Mouse (Mus musculus): Measurements from ENCODE around the gene Cwc27. TPM values are rescaled to one million over a fixed set of nuclear protein-coding genes. Genes with fewer than 3 reads are reported as not detected.
A peak's percentile ranks its signal among the peaks of the same experiment; 100 is the strongest.

The Cwc27 gene
- total RNA-seq, 1 experiment from 2014 or later: 50.9 TPM

DNA sequence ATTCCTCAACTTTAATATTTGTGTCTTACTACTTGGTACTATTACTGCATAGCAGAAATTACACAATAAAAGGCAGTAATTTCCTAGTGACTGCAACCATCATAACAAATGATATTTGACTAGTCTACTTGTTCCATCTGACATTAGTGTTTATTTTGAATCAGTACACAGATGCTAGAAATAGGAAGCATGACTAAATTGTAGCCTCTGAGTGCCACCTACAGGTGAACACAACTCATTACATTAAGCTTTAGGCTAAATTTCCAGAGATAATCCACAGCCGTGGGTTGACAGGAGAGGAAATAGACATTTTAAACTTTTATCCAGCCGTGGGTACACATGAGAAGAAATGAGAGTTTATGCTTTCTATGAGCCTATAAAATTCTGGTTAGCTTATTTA, 27.3 kb downstream of the Cwc27 start:
- ATAC-seq (replicated peaks; ENCODE audit: low read depth, poor library complexity, severe bottlenecking): peak; percentile 98

DNA sequence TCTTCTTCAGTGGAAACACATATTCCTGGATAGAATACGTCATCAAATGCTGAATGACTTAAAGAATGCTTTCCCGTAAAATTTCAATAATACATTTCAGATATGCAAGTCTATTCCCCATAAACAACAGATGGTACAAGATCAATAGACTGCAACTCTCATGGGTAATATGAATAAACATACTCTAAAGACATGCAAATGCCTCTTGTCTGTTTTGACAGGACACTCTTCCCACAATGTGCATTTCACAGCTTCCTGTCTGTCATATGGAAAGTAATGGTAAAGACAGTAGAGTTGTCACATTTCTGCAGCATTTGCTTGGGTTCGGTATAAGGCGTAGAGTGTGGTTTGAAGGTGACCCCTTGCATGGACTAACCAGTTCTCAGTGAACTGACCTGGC, 29.7 kb downstream of the Cwc27 start:
- ATAC-seq (replicated peaks; ENCODE audit: low read depth, poor library complexity, severe bottlenecking): no peak

DNA sequence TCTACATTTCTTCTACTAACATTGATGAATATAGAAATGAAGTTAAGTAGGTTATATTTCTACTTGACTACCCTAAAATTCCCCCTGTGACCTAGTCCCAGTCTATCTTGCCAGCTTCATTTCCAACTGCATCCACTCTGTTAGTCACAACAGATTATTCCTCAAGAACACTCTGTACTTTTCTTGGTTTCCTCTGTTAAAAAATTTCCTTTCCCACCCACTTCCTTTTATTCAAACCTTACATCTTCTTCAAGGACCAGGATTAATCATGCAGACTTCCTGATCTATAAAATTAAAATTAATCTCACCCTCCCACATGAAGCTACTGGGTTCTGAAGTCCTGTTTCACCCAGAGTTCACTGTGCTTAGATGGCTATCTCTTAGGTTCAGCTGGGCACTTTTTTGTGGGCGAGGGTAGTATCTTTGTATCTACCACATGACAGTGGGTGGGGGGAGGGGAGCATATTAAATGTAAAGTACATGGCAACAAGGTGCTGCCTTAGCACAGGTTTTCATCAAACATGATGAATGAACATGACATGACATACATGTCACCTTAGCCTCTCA, 37.8 kb downstream of the Cwc27 start:
- no peak for ATAC-seq (replicated peaks; ENCODE audit: low read depth, poor library complexity, severe bottlenecking)

DNA sequence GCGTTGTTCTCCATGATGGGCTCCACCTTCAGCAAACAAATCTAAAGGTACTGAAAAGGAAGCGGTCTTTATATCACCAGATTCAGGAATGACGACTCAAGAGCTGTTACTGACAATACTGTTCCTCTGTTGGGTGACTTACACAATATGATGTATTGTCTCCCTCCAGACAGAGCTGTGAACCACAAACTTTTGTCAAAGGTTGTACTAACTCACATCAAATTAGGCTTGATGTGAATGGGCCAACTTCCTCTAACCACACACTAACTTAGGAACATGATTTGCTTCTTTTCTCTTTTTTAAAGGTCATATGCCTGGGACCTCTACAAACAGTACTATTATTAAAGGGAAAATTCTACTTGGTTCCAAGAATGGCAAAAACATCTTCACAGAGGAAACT, 53.7 kb downstream of the Cwc27 start:
- ATAC-seq (replicated peaks; ENCODE audit: low read depth, poor library complexity, severe bottlenecking): no peak

DNA sequence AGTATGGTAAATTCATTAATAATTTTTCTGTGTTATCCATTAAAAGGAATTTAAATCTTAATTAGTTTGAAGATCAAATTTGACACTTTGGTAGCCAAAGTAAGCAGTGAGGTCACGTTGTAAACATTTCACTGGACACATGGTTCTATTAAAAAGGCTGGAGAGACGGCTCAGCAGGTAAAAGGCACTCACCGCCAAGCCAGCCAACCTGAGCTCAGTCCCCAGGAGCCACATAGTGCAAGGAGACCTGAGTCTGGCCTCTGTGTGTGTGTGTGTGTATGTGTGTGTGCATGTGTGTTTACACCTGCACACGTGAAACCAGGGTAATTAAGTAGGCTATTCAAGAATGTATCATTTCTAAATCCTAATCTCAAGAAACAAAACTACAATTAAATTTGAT, 54.5 kb downstream of the Cwc27 start:
- ATAC-seq (replicated peaks; ENCODE audit: low read depth, poor library complexity, severe bottlenecking): no peak

DNA sequence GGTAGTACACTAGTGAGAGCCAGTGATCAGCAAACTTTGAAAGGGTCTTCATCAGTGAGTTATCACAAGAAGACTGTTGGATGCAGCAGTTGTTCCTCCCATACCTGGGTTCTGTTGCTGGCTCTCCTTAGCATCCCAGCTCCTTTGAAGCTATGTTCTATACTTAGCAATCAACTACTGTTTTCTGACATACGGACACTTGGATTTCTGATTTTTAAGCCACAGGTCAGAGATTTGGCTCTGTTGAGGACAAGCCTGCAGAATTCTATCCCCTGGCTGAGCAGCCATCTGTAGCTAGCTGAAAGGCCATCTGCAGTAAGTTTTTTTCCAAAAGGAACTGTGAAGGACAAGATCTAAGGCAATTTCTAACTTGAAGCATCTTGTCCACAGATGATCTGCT, 57.6 kb downstream of the Cwc27 start:
- ATAC-seq (replicated peaks; ENCODE audit: low read depth, poor library complexity, severe bottlenecking): no peak

DNA sequence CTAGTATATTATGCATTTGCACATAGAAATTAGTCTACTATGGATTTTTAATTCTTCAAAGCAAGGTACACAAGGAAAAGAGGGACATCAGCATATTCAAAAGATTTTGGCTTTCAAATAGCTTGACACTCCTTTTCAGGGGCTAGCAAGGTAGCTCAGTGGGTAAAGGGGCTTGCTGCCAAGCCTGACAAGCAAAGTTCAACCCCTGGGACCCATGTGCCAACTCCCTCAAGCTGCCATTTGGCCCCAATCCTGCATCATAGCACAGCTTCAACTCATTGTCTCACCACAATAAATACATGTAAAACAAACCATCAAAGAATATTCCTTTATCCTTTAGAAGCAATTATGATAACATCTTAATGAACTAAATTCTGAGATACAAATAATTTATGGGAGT, 69.9 kb downstream of the Cwc27 start:
- ATAC-seq (replicated peaks; ENCODE audit: low read depth, poor library complexity, severe bottlenecking): no peak

DNA sequence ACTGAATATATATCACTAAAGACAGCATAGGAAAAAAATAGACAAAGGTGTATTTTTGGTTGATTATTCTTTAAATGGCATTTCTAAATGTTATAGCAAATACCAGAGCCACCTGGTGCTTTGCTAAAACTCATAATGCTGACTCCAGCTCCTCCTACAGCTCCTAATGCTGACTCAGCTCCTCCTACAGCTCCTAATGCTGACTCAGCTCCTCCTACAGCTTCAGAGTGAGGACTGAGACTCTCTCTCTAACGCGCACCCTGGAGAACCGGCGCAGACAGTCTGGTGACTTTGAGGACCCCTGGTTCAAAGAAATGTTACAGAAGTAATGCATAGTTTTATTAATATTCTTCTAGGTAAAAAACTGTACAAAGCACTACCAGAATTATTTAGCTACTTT, 74.1 kb downstream of the Cwc27 start:
- no peak for ATAC-seq (replicated peaks; ENCODE audit: low read depth, poor library complexity, severe bottlenecking)

DNA sequence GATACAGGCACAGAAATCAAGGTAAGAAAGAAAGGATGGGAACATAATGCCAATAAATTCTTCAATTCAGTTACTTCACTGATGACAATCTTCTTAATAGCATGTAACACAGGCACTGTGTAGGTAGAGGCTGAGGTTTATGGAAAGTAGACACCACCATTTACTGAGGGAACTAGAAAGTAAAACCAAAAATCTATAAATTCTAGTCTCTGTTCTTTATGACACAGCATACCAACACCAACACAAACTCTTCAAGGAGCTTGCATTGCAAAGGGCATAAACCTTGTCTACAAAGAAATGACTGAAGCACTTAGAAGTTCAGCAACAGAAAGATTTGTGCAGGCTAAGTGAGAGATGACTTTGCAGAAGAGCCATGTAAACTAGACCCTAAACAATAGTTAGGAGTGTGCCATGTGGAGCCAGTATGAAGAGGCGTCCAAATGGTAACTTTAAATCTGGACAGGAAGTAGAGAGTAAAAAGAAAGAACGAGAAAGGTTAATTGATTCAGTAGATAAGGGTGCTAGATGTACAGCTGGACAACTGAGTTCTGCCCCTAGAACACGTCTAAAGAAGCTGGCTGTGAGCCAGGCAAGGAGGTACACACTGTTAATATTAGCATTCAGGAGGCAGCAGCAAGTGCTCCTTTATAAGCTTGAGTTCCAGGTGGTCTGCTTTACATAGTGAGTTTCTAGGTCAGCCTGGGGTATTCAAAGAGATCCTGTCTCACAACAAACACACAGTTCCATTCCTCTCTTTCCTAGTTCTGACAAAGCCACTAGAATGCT, 87.5 kb downstream of the Cwc27 start:
- ATAC-seq (replicated peaks; ENCODE audit: low read depth, poor library complexity, severe bottlenecking): no peak

DNA sequence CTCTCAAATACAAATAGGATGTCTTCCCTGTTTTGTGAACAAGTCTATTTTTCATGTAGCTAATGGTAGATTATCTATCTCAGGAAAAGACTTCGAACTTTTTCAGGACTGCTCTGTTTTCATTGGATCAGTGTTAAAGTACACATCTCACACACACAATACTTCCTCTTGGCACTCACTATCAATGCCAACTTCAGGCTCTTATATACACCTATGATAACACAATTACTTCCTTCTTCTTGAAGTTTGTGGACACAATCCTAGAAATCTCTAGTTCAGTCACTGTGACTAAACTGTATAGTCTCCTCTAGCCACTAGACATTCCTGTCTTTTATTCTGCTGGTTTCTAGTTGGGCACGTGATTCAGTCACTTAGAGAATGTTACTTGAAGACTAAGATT, 89.3 kb downstream of the Cwc27 start:
- ATAC-seq (replicated peaks; ENCODE audit: low read depth, poor library complexity, severe bottlenecking): no peak

DNA sequence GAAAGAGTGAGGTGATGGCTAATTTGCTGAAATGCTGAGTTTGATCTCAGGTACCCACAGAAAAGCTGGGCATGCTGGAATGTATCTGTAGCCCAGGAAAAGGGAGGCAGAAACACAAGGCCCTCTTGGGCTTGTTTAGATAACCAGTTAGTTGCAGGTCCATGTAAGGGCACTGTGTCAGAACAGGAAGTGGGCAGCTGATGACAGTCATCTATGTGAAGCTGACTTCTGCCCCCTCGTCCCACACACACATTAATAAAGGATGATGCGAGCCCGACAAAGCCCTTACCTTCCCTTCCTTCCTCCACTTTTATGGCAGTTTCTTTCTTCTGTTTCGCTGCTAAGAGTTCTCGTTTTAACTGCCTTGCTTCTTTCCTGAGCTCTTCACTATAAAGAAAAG, 96.8 kb downstream of the Cwc27 start:
- 0 out of 2 replicates have a peak, but pooled peaks have one; percentile 32 for ATAC-seq (replicated peaks; ENCODE audit: low read depth, poor library complexity, severe bottlenecking)

DNA sequence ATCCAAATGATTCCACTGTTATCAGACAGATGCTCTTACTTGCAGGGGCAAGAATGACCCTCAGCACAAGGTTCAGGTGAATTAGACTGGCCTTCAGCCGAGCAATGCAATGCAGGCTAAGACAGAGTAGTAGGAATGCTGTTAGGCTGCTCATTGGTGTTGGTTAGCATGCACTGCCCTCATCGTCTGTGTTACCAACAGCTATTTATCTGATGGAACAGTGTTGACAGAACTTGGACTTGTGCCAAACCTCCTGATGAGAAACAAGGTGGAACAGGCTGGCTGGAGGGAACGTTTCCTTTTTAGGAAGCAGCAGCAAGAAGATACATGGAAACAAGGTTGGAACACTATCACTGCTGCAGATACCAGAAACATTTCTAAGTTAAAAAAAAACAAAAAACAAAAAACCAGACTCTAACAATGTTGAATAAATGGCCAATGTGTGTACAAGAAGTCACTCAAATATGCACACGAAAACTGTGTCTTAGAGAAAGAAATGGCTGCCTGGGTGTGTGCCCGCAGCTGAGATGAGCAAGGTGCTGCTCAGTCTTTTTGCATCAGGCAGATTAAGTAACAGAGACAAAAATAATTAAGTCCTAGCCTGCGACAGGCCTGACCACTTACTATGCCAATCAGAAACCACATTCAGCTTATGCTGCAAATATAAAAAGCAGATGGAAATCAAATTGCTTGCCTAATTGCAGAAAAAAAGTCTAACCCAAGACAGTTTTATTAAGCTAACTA, 122.2 kb downstream of the Cwc27 start:
- ATAC-seq (replicated peaks; ENCODE audit: low read depth, poor library complexity, severe bottlenecking): no peak; the same call in 1 of the 2 replicates

DNA sequence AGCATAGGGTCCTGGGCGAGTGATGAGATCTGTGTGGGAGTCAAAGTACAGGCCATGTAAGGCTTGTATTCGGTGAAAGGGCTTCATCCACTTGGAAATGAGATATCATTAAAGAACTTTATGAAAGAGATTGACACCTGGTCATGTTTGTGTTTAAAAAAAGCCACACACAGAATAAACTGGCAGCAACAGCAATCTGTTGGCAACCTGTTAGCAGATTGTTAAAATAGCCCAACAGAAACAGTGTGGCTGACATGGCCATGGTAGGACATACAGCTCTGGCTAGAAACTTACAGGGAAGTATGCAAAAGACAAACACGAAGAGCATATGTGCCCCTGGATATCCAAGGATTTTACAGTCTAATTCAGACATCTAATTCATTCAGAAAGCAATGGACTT, 124.2 kb downstream of the Cwc27 start:
- ATAC-seq (replicated peaks; ENCODE audit: low read depth, poor library complexity, severe bottlenecking): no peak

DNA sequence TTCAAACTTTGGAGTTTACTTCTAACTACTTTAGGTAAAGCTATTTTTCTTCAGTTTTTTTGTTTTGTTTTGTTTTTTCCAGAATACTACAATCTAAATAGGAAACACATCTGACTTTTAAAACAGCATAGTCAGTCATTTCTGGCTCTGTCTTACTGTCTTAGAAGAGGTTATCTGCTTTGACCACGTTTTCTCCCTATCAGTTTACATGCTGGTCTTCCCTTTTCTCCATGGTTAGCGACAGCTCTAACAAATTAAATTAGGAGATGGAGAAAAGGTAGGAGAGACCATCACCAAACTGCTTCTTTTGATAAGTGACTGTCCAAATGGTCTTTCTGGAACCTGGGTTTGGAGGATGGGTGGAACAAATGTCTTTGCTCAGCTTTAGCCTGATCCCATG, 131.4 kb downstream of the Cwc27 start:
- no peak for ATAC-seq (replicated peaks; ENCODE audit: low read depth, poor library complexity, severe bottlenecking)

DNA sequence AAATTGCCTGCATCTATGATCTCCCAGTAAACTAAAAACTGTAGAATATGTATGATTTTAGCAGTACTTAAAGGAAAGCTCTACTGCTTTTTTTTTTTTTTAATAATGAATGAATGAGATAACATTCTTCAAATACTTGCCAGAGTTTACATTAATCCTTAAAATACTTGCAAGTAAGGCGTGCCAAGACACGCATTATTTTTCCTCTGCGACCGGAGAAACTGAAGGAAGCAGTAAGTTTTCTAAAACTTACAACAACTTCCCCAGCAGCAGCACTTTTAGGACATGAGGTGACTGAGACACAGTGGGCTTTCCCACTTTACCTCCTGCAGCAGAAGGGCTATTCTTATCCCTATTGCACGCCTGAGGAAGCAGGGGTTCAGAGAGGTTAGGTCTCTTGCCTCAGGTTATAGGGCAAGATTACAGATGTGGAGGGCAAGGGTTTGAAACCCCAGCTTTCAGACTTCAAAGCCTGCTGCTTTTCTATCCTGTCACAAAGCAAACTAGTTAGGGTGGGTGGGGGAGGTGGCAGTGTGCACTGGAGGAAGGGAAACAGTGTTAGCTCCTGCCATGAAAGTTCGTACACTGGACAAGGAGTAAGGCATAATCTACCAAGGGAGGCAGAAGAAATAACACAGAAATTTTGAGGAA, 132.5 kb downstream of the Cwc27 start:
- no peak for ATAC-seq (replicated peaks; ENCODE audit: low read depth, poor library complexity, severe bottlenecking)

DNA sequence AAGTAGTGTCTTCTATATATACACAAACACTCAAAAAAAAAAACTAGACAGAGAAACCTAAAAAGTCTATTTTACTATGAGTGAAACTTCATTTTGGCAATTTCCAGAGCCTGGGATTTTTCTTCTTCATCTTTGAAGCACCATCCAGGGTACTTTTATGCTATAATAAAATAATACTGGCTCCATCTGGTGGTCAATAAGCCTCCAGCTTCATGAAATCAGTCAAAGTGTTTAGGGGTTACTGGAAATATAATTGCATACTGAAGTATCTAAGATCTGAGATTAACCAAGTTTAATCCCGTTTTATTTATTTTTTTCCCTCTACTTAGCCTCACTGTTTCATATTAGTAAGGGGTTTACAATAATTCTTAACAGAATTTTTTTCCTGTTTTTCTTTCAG, 135.7 kb downstream of the Cwc27 start:
- ATAC-seq (replicated peaks; ENCODE audit: low read depth, poor library complexity, severe bottlenecking): peak; percentile 54; the same call in 1 of the 2 replicates

DNA sequence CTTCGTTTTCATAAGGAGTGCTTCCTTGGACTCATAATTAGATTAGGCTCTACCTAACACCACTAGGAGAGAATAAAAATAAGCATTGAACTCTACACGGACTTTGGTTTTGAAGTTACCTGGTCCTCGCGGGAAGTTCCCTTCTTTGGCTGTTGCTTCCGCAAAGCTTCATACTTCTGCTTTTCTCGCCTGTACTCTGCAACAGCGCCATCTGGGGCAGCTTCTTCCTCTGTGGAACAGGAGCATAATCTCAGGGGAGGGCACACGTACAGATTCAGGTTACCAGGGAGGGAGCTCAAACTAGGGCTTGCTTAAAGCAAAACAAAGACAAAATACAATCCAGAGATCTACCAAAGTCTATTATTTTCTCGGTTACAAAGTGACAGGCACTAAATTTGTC, 155.8 kb downstream of the Cwc27 start:
- ATAC-seq (replicated peaks; ENCODE audit: low read depth, poor library complexity, severe bottlenecking): no peak

DNA sequence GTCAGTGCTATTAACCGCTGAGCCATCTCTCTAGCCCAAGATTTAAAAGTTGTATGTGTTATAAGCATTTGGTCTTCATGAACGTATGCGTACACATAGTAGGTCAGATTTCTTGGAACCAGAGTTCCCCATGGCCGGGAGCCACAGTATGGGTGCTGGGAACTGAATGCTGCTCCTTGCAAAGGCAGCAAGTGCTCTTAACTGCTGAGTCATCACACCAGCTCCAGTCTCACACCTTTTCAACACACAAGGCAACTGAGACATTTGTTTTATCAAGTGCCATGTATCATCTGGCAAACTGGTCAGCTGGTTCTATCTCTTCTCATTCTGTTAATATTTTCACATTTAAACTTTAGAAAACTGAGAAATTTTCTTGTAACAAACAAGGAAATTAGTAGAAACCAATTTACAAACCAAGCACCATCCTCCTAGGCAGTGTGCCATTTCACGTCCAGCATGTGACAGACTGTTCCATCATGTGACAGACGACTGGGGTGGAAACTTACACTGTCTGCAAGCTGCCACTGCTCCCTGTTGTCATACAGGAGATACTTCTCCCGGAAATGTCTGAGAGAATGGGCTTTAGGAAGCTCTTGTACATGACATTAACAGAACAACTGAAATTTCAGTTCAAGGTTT, 156.8 kb downstream of the Cwc27 start:
- no peak for ATAC-seq (replicated peaks; ENCODE audit: low read depth, poor library complexity, severe bottlenecking)

DNA sequence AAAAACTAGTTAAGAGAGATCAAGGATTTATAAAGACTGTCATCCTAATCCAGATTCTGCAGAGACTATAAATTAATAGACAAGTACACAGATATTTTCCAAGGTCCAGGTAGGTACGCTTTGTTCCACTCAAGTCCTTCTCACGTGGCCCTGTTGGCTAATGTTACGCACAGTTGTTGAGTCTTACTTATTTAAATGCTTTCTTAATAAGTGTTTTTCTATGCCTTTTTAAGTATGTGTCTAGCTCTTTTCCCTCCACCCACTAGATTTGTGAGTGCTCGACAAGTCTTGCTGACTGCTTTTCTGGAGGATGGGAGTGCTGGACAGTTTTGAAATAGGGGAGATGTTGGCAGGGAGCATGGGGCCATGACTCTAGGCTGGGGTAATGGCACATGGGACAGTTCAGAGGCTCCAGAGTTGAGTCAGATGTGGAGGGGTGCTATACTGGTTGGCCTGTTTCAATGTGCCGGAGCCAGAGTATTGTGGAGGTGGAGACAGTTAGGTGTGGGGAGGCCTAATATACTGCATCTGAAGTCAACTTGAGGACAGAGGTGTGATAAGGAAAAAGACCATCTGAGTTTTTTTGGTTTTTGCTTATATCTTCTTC, 160.2 kb downstream of the Cwc27 start:
- no peak for ATAC-seq (replicated peaks; ENCODE audit: low read depth, poor library complexity, severe bottlenecking)

DNA sequence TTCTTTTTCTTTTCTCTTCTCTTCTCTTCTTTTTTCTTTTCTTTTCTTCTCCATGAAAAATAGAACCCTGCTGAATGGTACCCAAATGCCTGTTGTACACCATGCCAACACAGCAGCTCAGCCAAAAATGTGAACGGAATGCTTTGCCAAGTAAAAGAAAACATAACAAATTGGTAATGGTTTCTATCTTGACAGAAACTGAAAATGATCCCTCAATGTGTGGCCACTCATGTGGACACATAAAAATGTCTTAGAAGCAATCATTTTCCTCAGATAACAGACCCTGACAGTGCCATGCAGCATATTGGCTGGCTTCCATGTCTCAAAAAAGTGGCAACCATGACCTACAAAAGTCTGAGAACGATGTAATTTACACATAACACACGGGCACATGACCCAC, 161.8 kb downstream of the Cwc27 start:
- no peak for ATAC-seq (replicated peaks; ENCODE audit: low read depth, poor library complexity, severe bottlenecking)

Measured in common myeloid progenitor, adult 5-6 weeks (primary cell).